Mouse (Mus musculus): ENCODE data around the gene Rab21. TPM values are rescaled to one million over a fixed set of nuclear protein-coding genes. Genes with fewer than 3 reads are reported as not detected.

Rab21 gene
- polyA plus RNA-seq, 1 experiment = 6.7 TPM

GRCm38 (mm10) chr10:115284170-115284569, 31.2 kb downstream of the Rab21 start:
- H3K27me3 ChIP-seq (ENCODE audit: control insufficient read depth, insufficient read depth, low read length) = no peaks in the 10 kb centered on the region
- H3K4me3 ChIP-seq (ENCODE audit: control insufficient read depth, low read depth, low read length) = peak overlapping the region; percentile 9; the same call in 1 of the 2 replicates
- H3K4me1 ChIP-seq (ENCODE audit: control insufficient read depth, insufficient read depth, low read length) = peaks cover 6% of the 10 kb centered on the region
- TF ChIP-seq CTCF (IDR thresholded peaks at IDR 0.05; ENCODE audit: control insufficient read depth, insufficient read depth, insufficient replicate concordance, low read depth, low read length) (no peak), POLR2A (IDR thresholded peaks at IDR 0.05; ENCODE audit: control insufficient read depth, low read depth, low read length) (no peak)
- H3K27ac ChIP-seq (ENCODE audit: control insufficient read depth, insufficient read depth, low read depth, low read length) = no peak overlapping the region
- H3K36me3 ChIP-seq (ENCODE audit: control insufficient read depth, insufficient read depth, low read length) = no peaks in the 10 kb centered on the region

- Histone ChIP-seq H3K27ac (ENCODE audit: control insufficient read depth, insufficient read depth, low read depth, low read length) (no peak overlapping the region), H3K4me1 (ENCODE audit: control insufficient read depth, insufficient read depth, low read length) (peaks cover 6% of the 10 kb centered on the region), H3K4me3 (ENCODE audit: control insufficient read depth, low read depth, low read length) (no peak overlapping the region), H3K27me3 (ENCODE audit: control insufficient read depth, insufficient read depth, low read length) (no peaks in the 10 kb centered on the region), H3K36me3 (ENCODE audit: control insufficient read depth, insufficient read depth, low read length) (no peaks in the 10 kb centered on the region)
- no peak for TF ChIP-seq CTCF (IDR thresholded peaks at IDR 0.05; ENCODE audit: control insufficient read depth, insufficient read depth, insufficient replicate concordance, low read depth, low read length)
- no peak for TF ChIP-seq POLR2A (IDR thresholded peaks at IDR 0.05; ENCODE audit: control insufficient read depth, low read depth, low read length)
These were observed 34.0 kb downstream of the Rab21 start for GRCm38 (mm10) chr10:115281381-115281780.

- Histone ChIP-seq H3K27ac (ENCODE audit: control insufficient read depth, insufficient read depth, low read depth, low read length) (no peak overlapping the region), H3K36me3 (ENCODE audit: control insufficient read depth, insufficient read depth, low read length) (no peaks in the 10 kb centered on the region), H3K27me3 (ENCODE audit: control insufficient read depth, insufficient read depth, low read length) (no peaks in the 10 kb centered on the region), H3K4me3 (ENCODE audit: control insufficient read depth, low read depth, low read length) (no peak overlapping the region), H3K4me1 (ENCODE audit: control insufficient read depth, insufficient read depth, low read length) (no peaks in the 10 kb centered on the region)
- TF ChIP-seq POLR2A (IDR thresholded peaks at IDR 0.05; ENCODE audit: control insufficient read depth, low read depth, low read length) (no peak), CTCF (IDR thresholded peaks at IDR 0.05; ENCODE audit: control insufficient read depth, insufficient read depth, insufficient replicate concordance, low read depth, low read length) (no peak)
These were observed 43.7 kb downstream of the Rab21 start for GRCm38 (mm10) chr10:115271649-115272048.

- Histone ChIP-seq H3K4me1 (ENCODE audit: control insufficient read depth, insufficient read depth, low read length) (no peaks in the 10 kb centered on the region; the same call in 1 of the 2 replicates), H3K27ac (ENCODE audit: control insufficient read depth, insufficient read depth, low read depth, low read length) (no peak overlapping the region), H3K36me3 (ENCODE audit: control insufficient read depth, insufficient read depth, low read length) (no peaks in the 10 kb centered on the region), H3K4me3 (ENCODE audit: control insufficient read depth, low read depth, low read length) (no peak overlapping the region), H3K27me3 (ENCODE audit: control insufficient read depth, insufficient read depth, low read length) (no peaks in the 10 kb centered on the region)
- no peak for TF ChIP-seq CTCF (IDR thresholded peaks at IDR 0.05; ENCODE audit: control insufficient read depth, insufficient read depth, insufficient replicate concordance, low read depth, low read length)
- no peak for TF ChIP-seq POLR2A (IDR thresholded peaks at IDR 0.05; ENCODE audit: control insufficient read depth, low read depth, low read length)
These were observed 44.6 kb downstream of the Rab21 start for GRCm38 (mm10) chr10:115270612-115271390.

GRCm38 (mm10) chr10:115262926-115263562, 52.4 kb downstream of the Rab21 start:
- Histone ChIP-seq H3K4me3 (ENCODE audit: control insufficient read depth, low read depth, low read length) (no peak overlapping the region), H3K36me3 (ENCODE audit: control insufficient read depth, insufficient read depth, low read length) (no peaks in the 10 kb centered on the region), H3K27ac (ENCODE audit: control insufficient read depth, insufficient read depth, low read depth, low read length) (no peak overlapping the region), H3K27me3 (ENCODE audit: control insufficient read depth, insufficient read depth, low read length) (no peaks in the 10 kb centered on the region), H3K4me1 (ENCODE audit: control insufficient read depth, insufficient read depth, low read length) (no peaks in the 10 kb centered on the region; the same call in 1 of the 2 replicates)
- TF ChIP-seq CTCF (IDR thresholded peaks at IDR 0.05; ENCODE audit: control insufficient read depth, insufficient read depth, insufficient replicate concordance, low read depth, low read length) = no peak
- no peak for TF ChIP-seq POLR2A (IDR thresholded peaks at IDR 0.05; ENCODE audit: control insufficient read depth, low read depth, low read length)

- H3K27ac ChIP-seq (ENCODE audit: control insufficient read depth, insufficient read depth, low read depth, low read length) = no peak overlapping the region
- no peaks in the 10 kb centered on the region for H3K27me3 ChIP-seq (ENCODE audit: control insufficient read depth, insufficient read depth, low read length)
- TF ChIP-seq POLR2A (IDR thresholded peaks at IDR 0.05; ENCODE audit: control insufficient read depth, low read depth, low read length) = no peak
- TF ChIP-seq CTCF (IDR thresholded peaks at IDR 0.05; ENCODE audit: control insufficient read depth, insufficient read depth, insufficient replicate concordance, low read depth, low read length) = no peak
- no peaks in the 10 kb centered on the region for H3K36me3 ChIP-seq (ENCODE audit: control insufficient read depth, insufficient read depth, low read length)
- no peak overlapping the region for H3K4me3 ChIP-seq (ENCODE audit: control insufficient read depth, low read depth, low read length)
- no peaks in the 10 kb centered on the region; the same call in 1 of the 2 replicates for H3K4me1 ChIP-seq (ENCODE audit: control insufficient read depth, insufficient read depth, low read length)
These were observed 53.1 kb downstream of the Rab21 start for GRCm38 (mm10) chr10:115262261-115262660.

- no peak overlapping the region for H3K4me3 ChIP-seq (ENCODE audit: control insufficient read depth, low read depth, low read length)
- H3K36me3 ChIP-seq (ENCODE audit: control insufficient read depth, insufficient read depth, low read length) = no peaks in the 10 kb centered on the region
- H3K4me1 ChIP-seq (ENCODE audit: control insufficient read depth, insufficient read depth, low read length) = no peaks in the 10 kb centered on the region; the same call in 1 of the 2 replicates
- H3K27me3 ChIP-seq (ENCODE audit: control insufficient read depth, insufficient read depth, low read length) = no peaks in the 10 kb centered on the region
- TF ChIP-seq CTCF (IDR thresholded peaks at IDR 0.05; ENCODE audit: control insufficient read depth, insufficient read depth, insufficient replicate concordance, low read depth, low read length) (no peak), POLR2A (IDR thresholded peaks at IDR 0.05; ENCODE audit: control insufficient read depth, low read depth, low read length) (no peak)
- no peak overlapping the region for H3K27ac ChIP-seq (ENCODE audit: control insufficient read depth, insufficient read depth, low read depth, low read length)
These were observed 54.0 kb downstream of the Rab21 start for GRCm38 (mm10) chr10:115261428-115261827.

Measured in testis, adult 2 months (tissue).